Mouse (Mus musculus): ENCODE results near the gene Vmn2r109.
"Not testable (repeated sequence)": the region's sequence is repeated elsewhere in the genome, so short reads cannot be mapped to it uniquely, and the experiment has no call there.

Vmn2r109 gene

DNA sequence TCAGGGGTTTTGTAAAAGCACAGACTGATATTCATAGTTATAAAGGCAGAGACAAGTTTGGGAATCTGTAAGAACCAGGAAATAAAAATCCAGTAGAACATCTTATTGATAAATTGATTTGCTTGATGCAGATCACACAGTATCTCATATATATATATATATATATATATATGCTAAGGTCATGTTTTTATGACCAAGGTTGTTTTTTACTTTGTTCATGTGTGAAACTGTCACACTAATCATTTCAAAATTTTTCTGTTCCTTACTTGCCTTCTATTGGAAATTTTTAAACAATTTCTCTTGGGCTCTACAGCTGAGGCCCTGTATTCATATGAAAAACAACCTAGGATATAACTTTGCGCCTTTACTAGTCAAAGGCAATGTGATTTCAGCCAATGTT is at the start of gene Vmn2r109:
TSS of gene Vmn2r109 (minus strand) at position 101 of the 400 bp plus-strand sequence.
- DNase-seq, result no peak

DNA sequence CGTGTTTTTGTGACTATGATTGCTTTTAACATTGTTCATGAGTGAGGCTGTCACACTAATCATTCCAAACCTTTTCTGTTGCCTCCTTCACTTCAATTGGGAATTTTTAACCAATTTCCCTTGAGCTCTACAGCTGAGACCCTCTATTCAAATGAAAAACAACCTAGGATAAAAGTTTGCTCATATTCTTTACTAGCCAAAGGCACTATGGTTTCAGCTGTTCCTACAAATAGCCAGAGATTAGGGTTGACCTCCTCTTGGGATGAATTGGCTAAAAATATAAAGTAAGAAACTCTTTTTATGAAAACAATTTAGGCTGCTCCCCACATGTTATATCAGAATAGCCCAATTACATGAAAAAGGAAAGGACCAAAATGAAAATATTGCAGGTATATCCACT is 31.8 kb upstream of the Vmn2r109 start, which contains the start of gene Vmn2r110:
TSS of gene Vmn2r110 (minus strand) at position 101 of the 400 bp plus-strand sequence.
- DNase-seq, result no peak

- DNase-seq, result not testable (repeated sequence)
Observed at GRCm38 (mm10) chr17:20508247-20508646, 56.3 kb downstream of the Vmn2r109 start.

GRCm38 (mm10) chr17:20497858-20498257 is 66.7 kb downstream of the Vmn2r109 start, which contains the start of gene Vmn1r225:
Gene Vmn1r225, plus strand, starts transcription at chr17:20498158.
- no peak for DNase-seq

All from cerebellum, postnatal 25 days (tissue).